8 mouse cellular contexts compared by ENCODE assay signal in genomic region chr12:69372731-69373331, GRCm38 (mm10). TPM values are rescaled to one million over a fixed set of nuclear protein-coding genes. Genes with fewer than 3 reads are reported as not detected.
DNase-seq lines count a peak whose midpoint lies in the region; ATAC-seq and TF ChIP-seq lines count a peak whose summit lies in the region.

No protein-coding gene starts in this region.

- no peak for TF ChIP-seq CTCF in G1E (IDR thresholded peaks at IDR 0.05; ENCODE audit: low read depth, low read length)

- WGBS in heart, embryonic 16.5 days: under 1% methylated on average over 42 of the region's 42 CpGs
- under 1% methylated on average over 42 of the region's 42 CpGs for WGBS in limb, embryonic 11.5 days
- WGBS in midbrain, embryonic 11.5 days: under 1% methylated on average over 42 of the region's 42 CpGs

- peaks cover 26% of the 10 kb centered on the region for H3K4me1 ChIP-seq in G1E (ENCODE audit: insufficient read depth, low read depth, low read length)
- peaks cover 13% of the 10 kb centered on the region for H3K4me1 ChIP-seq in heart, embryonic 16.5 days (ENCODE audit: control insufficient read depth, insufficient read depth, low read length)
- H3K4me1 ChIP-seq in limb, embryonic 11.5 days (ENCODE audit: control insufficient read depth, insufficient read depth, low read length): peaks cover 6% of the 10 kb centered on the region
- peaks cover 12% of the 10 kb centered on the region for H3K4me1 ChIP-seq in midbrain, embryonic 11.5 days (ENCODE audit: control insufficient read depth, insufficient read depth, low read length)

- no peaks in the 10 kb centered on the region for H3K9me3 ChIP-seq in G1E (replicated peaks)
- no peaks in the 10 kb centered on the region for H3K9me3 ChIP-seq in heart, embryonic 16.5 days (replicated peaks; ENCODE audit: control insufficient read depth, low read length)
- H3K9me3 ChIP-seq in limb, embryonic 11.5 days (ENCODE audit: control insufficient read depth, low read length): no peaks in the 10 kb centered on the region
- no peaks in the 10 kb centered on the region for H3K9me3 ChIP-seq in midbrain, embryonic 11.5 days (ENCODE audit: control insufficient read depth, low read length)

- peaks cover 31% of the 10 kb centered on the region for H3K36me3 ChIP-seq in G1E (replicated peaks)
- peaks cover 4% of the 10 kb centered on the region; the same call in 1 of the 2 replicates for H3K36me3 ChIP-seq in heart, embryonic 16.5 days (ENCODE audit: control insufficient read depth, insufficient read depth)
- 0 out of 2 replicates have a peak, but pooled peaks cover 4% of the 10 kb centered on the region for H3K36me3 ChIP-seq in limb, embryonic 11.5 days (ENCODE audit: control insufficient read depth, insufficient read depth, low read length)
- peaks cover 2% of the 10 kb centered on the region; the same call in 1 of the 2 replicates for H3K36me3 ChIP-seq in midbrain, embryonic 11.5 days (ENCODE audit: control insufficient read depth, insufficient read depth, low read length)

- no peak for ATAC-seq in G1E (ENCODE audit: extremely low read depth, insufficient number of reproducible peaks, low FRiP score, poor library complexity, severe bottlenecking)
- peak; percentile 43; the same call in 1 of the 2 replicates for ATAC-seq in erythroid progenitor cell, adult 5-6 weeks (replicated peaks; ENCODE audit: low FRiP score, poor library complexity, severe bottlenecking)
- 0 out of 2 replicates have a peak, but pooled peaks have one; percentile 1 for ATAC-seq in heart, embryonic 16.5 days (replicated peaks; ENCODE audit: extremely low read depth, insufficient read depth, low FRiP score)
- 0 out of 2 replicates have a peak, but pooled peaks have one; percentile 7 for ATAC-seq in limb, embryonic 11.5 days (ENCODE audit: insufficient number of reproducible peaks, low FRiP score, low TSS enrichment, low read depth)
- ATAC-seq in midbrain, embryonic 11.5 days (ENCODE audit: low FRiP score): peak; percentile 11

- DNase-seq in heart, adult 11 months: peak; percentile 96
- DNase-seq in heart, adult 9 months (ENCODE audit: low spot score in 2 of 2): no peak
- DNase-seq in G1E (ENCODE audit: low spot score): peak; percentile 41
- DNase-seq in limb, embryonic 11.5 days (ENCODE audit: low spot score): peak; percentile 63
- peak; percentile 91 for DNase-seq in midbrain, embryonic 11.5 days (ENCODE audit: low spot score, missing footprints)
- DNase-seq in thymus, postnatal 10 days (ENCODE audit: low spot score in 2 of 2): peak; percentile 30 to 37

- H3K27me3 ChIP-seq in G1E (ENCODE audit: insufficient read depth, low read length): no peaks in the 10 kb centered on the region
- no peaks in the 10 kb centered on the region for H3K27me3 ChIP-seq in heart, embryonic 16.5 days (ENCODE audit: control insufficient read depth, insufficient read depth, low read length)
- H3K27me3 ChIP-seq in limb, embryonic 11.5 days (ENCODE audit: control insufficient read depth, insufficient read depth, low read length): no peaks in the 10 kb centered on the region
- H3K27me3 ChIP-seq in midbrain, embryonic 11.5 days (ENCODE audit: control insufficient read depth, insufficient read depth, low read length): no peaks in the 10 kb centered on the region

- peak overlapping the region; percentile 98 for H3K9ac ChIP-seq in heart, embryonic 16.5 days (ENCODE audit: low read length)
- peak overlapping the region; percentile 87 for H3K9ac ChIP-seq in limb, embryonic 11.5 days (ENCODE audit: low read length)
- H3K9ac ChIP-seq in midbrain, embryonic 11.5 days (ENCODE audit: low read length): peak overlapping the region; percentile 95

- H3K4me3 ChIP-seq in G1E (ENCODE audit: low read depth, low read length): peak overlapping the region; percentile 95
- H3K4me3 ChIP-seq in heart, embryonic 16.5 days (ENCODE audit: low read length): peak overlapping the region; percentile 85
- peak overlapping the region; percentile 84 for H3K4me3 ChIP-seq in limb, embryonic 11.5 days (ENCODE audit: low read depth, low read length)
- peak overlapping the region; percentile 96 for H3K4me3 ChIP-seq in midbrain, embryonic 11.5 days (ENCODE audit: low read depth, low read length)

- H3K4me2 ChIP-seq in heart, embryonic 16.5 days (ENCODE audit: low read depth, low read length): peak overlapping the region; percentile 93
- H3K4me2 ChIP-seq in limb, embryonic 11.5 days (ENCODE audit: low read depth, severe bottlenecking): peak overlapping the region; percentile 77
- H3K4me2 ChIP-seq in midbrain, embryonic 11.5 days: peak overlapping the region; percentile 92

- H3K27ac ChIP-seq in heart, embryonic 16.5 days (ENCODE audit: low read length): peak overlapping the region; percentile 98
- H3K27ac ChIP-seq in limb, embryonic 11.5 days (replicated peaks; ENCODE audit: low read depth, low read length): peak overlapping the region; percentile 88
- peak overlapping the region; percentile 81 for H3K27ac ChIP-seq in midbrain, embryonic 11.5 days (ENCODE audit: low read depth, low read length)

RNA-seq across cellular contexts. Expression of gene Gm9887, which starts 0.6 kb away (rescaled TPM):
- total RNA-seq in G1E (2014; fragmentation: Nextera tagmentation) (not detected in 2 replicates), G1E (2017) (0.87 and 0.93 TPM in 2 replicates)
- 0.79 and 1.6 TPM in 2 replicates for polyA plus RNA-seq in G1E (2012)
- total RNA-seq in erythroid progenitor cell, adult 5-6 weeks (2015; ENCODE audit: low replicate concordance): not detected in 2 replicates
- not detected in 2 replicates for total RNA-seq in erythroid progenitor cell, adult 5-6 weeks (2017; ENCODE audit: low replicate concordance)
- polyA plus RNA-seq in heart, embryonic 16.5 days (2015; fragmentation: Nextera tagmentation; extraction: Ambion mirVana): 1.5 and 1.7 TPM in 2 replicates
- 1.0 and 1.4 TPM in 2 replicates for polyA plus RNA-seq in limb, embryonic 11.5 days (2014; fragmentation: Nextera tagmentation; extraction: Ambion mirVana)
- polyA plus RNA-seq in midbrain, embryonic 11.5 days (2014; fragmentation: Nextera tagmentation; extraction: Ambion mirVana): 1.4 and 1.6 TPM in 2 replicates

RNA-seq across cellular contexts. Expression of gene Arf6, which starts 0.9 kb away (rescaled TPM):
- total RNA-seq in G1E (2014; fragmentation: Nextera tagmentation) (179 and 195 TPM in 2 replicates), G1E (2017) (123 and 153 TPM in 2 replicates)
- 360 and 373 TPM in 2 replicates for polyA plus RNA-seq in G1E (2012)
- total RNA-seq in erythroid progenitor cell, adult 5-6 weeks (2015; ENCODE audit: low replicate concordance): 59.5 and 60.8 TPM in 2 replicates
- 93.7 and 94.4 TPM in 2 replicates for total RNA-seq in erythroid progenitor cell, adult 5-6 weeks (2017; ENCODE audit: low replicate concordance)
- 31.1 and 32.3 TPM in 2 replicates for polyA plus RNA-seq in heart, embryonic 16.5 days (2015; fragmentation: Nextera tagmentation; extraction: Ambion mirVana)
- polyA plus RNA-seq in limb, embryonic 11.5 days (2014; fragmentation: Nextera tagmentation; extraction: Ambion mirVana): 51.6 and 54.5 TPM in 2 replicates
- 47.7 and 48.6 TPM in 2 replicates for polyA plus RNA-seq in midbrain, embryonic 11.5 days (2014; fragmentation: Nextera tagmentation; extraction: Ambion mirVana)

RNA-seq across cellular contexts. Expression of gene Nemf, which starts 15.9 kb away (rescaled TPM):
- 149 and 150 TPM in 2 replicates for total RNA-seq in G1E (2014; fragmentation: Nextera tagmentation)
- total RNA-seq in G1E (2017): 103 and 128 TPM in 2 replicates
- polyA plus RNA-seq in G1E (2012): 2.9 and 4.9 TPM in 2 replicates
- total RNA-seq in erythroid progenitor cell, adult 5-6 weeks (2015; ENCODE audit: low replicate concordance): 56.6 and 57.3 TPM in 2 replicates
- total RNA-seq in erythroid progenitor cell, adult 5-6 weeks (2017; ENCODE audit: low replicate concordance): 66.1 and 79.0 TPM in 2 replicates
- 62.6 and 68.5 TPM in 2 replicates for polyA plus RNA-seq in heart, embryonic 16.5 days (2015; fragmentation: Nextera tagmentation; extraction: Ambion mirVana)
- 87.8 and 91.8 TPM in 2 replicates for polyA plus RNA-seq in limb, embryonic 11.5 days (2014; fragmentation: Nextera tagmentation; extraction: Ambion mirVana)
- polyA plus RNA-seq in midbrain, embryonic 11.5 days (2014; fragmentation: Nextera tagmentation; extraction: Ambion mirVana): 89.5 and 96.0 TPM in 2 replicates

Comparison
In these comparisons a context has a peak if more than half of its experiments do, and no peak if none do; other contexts are left out.
1. DNase-seq: peak in heart, adult 11 months (single experiment), G1E (single experiment), limb, embryonic 11.5 days (single experiment), midbrain, embryonic 11.5 days (single experiment) and thymus, postnatal 10 days (2 of 2); none in heart, adult 9 months (0 of 2).
2. RNA of gene Nemf, which starts 15.9 kb away (polyA plus RNA-seq): 89.5 to 96.0 TPM in midbrain, embryonic 11.5 days, 87.8 to 91.8 TPM in limb, embryonic 11.5 days and 62.6 to 68.5 TPM in heart, embryonic 16.5 days; 2.9 to 4.9 TPM in G1E; every median in the first group is over 10 times any median in the second.
3. Peak in every context shown above with its lines, with median percentiles within 50 percentile points of each other: H3K4me3 ChIP-seq, H3K27ac ChIP-seq, H3K4me2 ChIP-seq and H3K9ac ChIP-seq.